Mouse (Mus musculus) spleen, adult 2 months (tissue): ENCODE results near the gene Yipf4. TPM values are rescaled to one million over a fixed set of nuclear protein-coding genes. Genes with fewer than 3 reads are reported as not detected.

Experiments used
- DNase-seq, 2 experiments: peaks; one replicate each; pipeline versions ENCODE4 v3.0.0 to v3.0.0-alpha.2; 2012 to 2021; ENCODE audit warnings: low spot score in 2 of 2, low read depth in 1 of 2
- H3K27ac ChIP-seq: fragments of 200-500 bp; 2 replicates; pipeline ENCODE4 v1.5.1; 2012; ENCODE audit warnings: low read length, inconsistent platforms; ENCODE audit not compliant: insufficient read depth
- H3K27me3 ChIP-seq: fragments of 200-500 bp; 2 replicates; pipeline ENCODE4 v1.6.1; 2012; ENCODE audit warnings: mild to moderate bottlenecking, moderate library complexity, low read length, inconsistent platforms; ENCODE audit not compliant: control insufficient read depth, insufficient read depth
- H3K36me3 ChIP-seq: fragments of 200-500 bp; 2 replicates; pipeline ENCODE4 v1.6.1; 2012; ENCODE audit warnings: mild to moderate bottlenecking, low read length, inconsistent platforms; ENCODE audit not compliant: control insufficient read depth, insufficient read depth
- H3K4me1 ChIP-seq: fragments of 200-500 bp; 2 replicates; pipeline ENCODE4 v1.6.1; 2011; ENCODE audit warnings: inconsistent platforms; ENCODE audit not compliant: control insufficient read depth, insufficient read depth, insufficient read length
- H3K4me3 ChIP-seq: fragments of 200-500 bp; 2 replicates; pipeline ENCODE4 v1.5.1; 2011; ENCODE audit warnings: mild to moderate bottlenecking, inconsistent platforms; ENCODE audit not compliant: insufficient read depth, insufficient read length; ENCODE audit errors: extremely low read depth
- CTCF ChIP-seq: fragments of 200-500 bp; IDR thresholded peaks from 2 replicates; pipeline ENCODE4 v1.5.1; 2011; ENCODE audit warnings: mild to moderate bottlenecking, inconsistent platforms; ENCODE audit not compliant: insufficient read depth, insufficient read length, insufficient replicate concordance; ENCODE audit errors: extremely low read depth
- POLR2A ChIP-seq: fragments of 200-500 bp; IDR thresholded peaks from 2 replicates; pipeline ENCODE4 v1.6.1; 2011; ENCODE audit warnings: low read depth, low read length, inconsistent platforms
- WGBS: fragments of 180-500 bp; shearing (Covaris S2); methylation state at CpG from one replicate; pipeline ENCODE4 v1.1.7; 2018; 5-methylcytosine and 5-hydroxymethylcytosine counted together
- polyA plus RNA-seq: library from polyadenylated mRNA; depleted of rRNA; stranded (reverse); fragments of >200 nt; gene quantifications from 2 replicates; pipeline ENCODE4 v1.2.3, GENCODE M21; 2012

Yipf4 gene
- polyA plus RNA-seq, 1 experiment = 35.8 TPM

GRCm38 (mm10) chr17:74522797-74523723 lies 33.8 kb downstream of the Yipf4 start:
- WGBS = 75% methylated on average over 8 of the region's 8 CpGs
- no peak for DNase-seq
- Histone ChIP-seq H3K36me3 (no peaks in the 10 kb centered on the region), H3K4me3 (no peak overlapping the region), H3K4me1 (no peaks in the 10 kb centered on the region), H3K27me3 (no peaks in the 10 kb centered on the region), H3K27ac (no peak overlapping the region)
- no peak for TF ChIP-seq POLR2A
- TF ChIP-seq CTCF = no peak

DNA sequence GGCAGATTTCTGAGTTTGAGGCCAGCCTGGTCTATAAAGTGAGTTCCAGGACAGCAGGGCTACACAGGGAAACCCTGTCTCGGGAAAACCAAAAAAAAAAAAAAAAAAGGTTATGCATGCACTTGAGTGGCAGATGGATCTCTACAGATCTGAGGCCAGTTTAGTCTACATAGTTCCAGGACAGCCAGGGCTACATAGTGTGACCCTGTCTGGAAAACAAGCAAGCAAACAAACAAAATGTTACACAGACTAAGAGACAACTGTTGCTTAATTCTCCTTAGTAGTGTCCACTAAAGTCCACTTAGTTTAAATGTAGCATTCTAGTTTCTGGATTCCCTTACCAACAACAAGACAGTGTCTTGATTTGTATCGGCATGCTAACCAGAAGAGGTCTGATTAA lies 36.8 kb downstream of the Yipf4 start:
- no peaks in the 10 kb centered on the region for H3K27me3 ChIP-seq
- 90% methylated on average over 2 of the region's 2 CpGs for WGBS
- H3K4me3 ChIP-seq = no peak overlapping the region
- no peaks in the 10 kb centered on the region for H3K36me3 ChIP-seq
- DNase-seq = no peak
- H3K4me1 ChIP-seq = peaks cover 5% of the 10 kb centered on the region
- no peak overlapping the region for H3K27ac ChIP-seq
- TF ChIP-seq CTCF (no peak), POLR2A (no peak)

DNA sequence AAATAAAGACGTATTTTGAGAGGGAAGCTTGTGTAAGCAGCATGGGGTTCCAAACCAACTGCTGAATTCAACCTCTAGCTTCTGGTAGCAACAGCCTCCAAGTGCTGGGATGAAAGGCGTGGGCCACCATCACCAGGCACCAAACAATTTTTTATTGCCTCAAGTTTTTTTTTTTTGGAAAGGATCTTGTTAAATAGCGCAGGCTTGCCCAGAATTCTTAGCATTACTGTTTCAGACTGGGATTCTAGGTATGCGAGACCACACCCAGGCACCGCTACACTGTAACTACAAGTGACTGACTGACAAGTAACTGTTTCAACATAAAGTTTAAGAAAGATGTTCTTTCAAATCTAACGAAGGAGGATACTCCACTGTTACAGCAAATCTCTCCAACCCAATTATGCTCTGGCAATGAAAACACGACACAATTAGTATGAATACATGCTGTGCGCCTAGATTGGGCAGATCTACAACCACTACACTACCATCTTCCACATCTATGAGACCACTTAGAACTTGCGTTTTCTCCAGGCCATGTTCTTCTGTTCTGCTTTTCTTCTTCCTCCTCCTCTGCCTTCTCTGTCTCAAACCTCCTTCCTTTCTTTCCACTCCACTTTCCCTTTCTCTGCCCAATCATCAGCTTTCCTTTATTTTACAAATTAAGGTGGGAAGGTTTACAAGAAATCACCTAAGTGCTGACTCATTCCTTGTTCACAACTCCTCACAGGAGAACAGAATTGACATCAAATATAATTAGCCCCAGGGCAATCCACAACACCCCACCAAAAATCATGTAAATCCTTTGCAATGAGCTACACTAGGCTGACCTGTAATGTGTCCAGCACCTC lies 37.7 kb downstream of the Yipf4 start:
- Histone ChIP-seq H3K36me3 (no peaks in the 10 kb centered on the region), H3K27me3 (no peaks in the 10 kb centered on the region), H3K27ac (peak overlapping the region; percentile 91; the same call in 1 of the 2 replicates), H3K4me3 (peak overlapping the region; percentile 75), H3K4me1 (peaks cover 5% of the 10 kb centered on the region)
- DNase-seq = no peak
- TF ChIP-seq CTCF = no peak
- no peak for TF ChIP-seq POLR2A
- WGBS = 78% methylated on average over 9 of the region's 9 CpGs

DNA sequence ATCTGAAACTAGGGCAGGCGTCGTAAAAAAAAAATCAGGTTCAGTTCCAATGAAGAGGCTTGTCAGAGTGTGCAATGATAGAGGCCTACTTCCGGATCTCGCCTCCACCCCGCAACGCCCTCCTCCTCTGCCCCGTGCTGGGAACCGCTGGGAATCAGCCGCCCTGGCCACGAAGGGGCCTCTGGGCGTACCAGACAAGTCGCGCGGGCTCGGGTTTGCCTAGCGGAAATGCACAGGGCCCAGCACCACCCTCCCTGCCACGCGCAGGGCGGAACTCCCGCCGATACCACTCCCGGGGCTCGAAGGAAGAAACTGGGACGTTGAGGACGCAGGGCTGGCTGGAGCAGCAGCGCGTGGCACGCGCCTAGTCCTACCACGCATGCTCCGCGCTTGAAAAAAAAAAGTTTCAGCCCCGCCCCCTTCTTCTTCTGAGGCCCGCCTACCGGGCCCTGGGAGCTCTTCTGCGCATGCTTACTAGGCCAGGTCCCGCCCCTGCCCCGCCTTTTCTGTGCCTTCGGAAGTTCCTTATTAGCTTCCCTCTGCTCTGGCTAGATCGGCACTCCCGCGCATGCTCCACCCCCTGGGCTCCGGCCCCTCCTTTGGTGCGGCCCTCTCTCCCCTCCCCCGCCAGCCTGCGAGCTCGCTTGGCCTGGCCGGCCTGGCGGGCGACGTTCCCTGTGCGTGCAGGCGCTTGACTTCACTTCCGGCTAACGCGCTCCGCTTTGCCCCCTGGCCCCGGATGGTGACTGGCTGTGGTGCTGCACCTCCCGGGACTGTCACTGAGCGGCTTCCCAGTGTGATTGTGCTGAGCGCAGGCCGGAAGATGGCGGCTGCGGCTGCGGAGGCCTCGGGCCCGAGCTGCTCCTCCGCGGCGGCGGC lies 38.7 kb downstream of the Yipf4 start, which contains the start of gene Birc6:
TSS of gene Birc6 (plus strand) at position 567 of the 879 bp plus-strand sequence.
- under 1% methylated on average over 71 of the region's 71 CpGs for WGBS
- Histone ChIP-seq H3K4me1 (peaks cover 5% of the 10 kb centered on the region), H3K27ac (peak within 1 kb of the TSS; percentile 91), H3K27me3 (no peaks in the 10 kb centered on the region), H3K4me3 (peak within 1 kb of the TSS; percentile 79), H3K36me3 (no peaks in the 10 kb centered on the region)
- TF ChIP-seq POLR2A (peak; percentile 90), CTCF (peak; percentile 2; the same call in 1 of the 2 replicates)
- peak; percentile 99 to 100 for DNase-seq

- Histone ChIP-seq H3K36me3 (no peaks in the 10 kb centered on the region), H3K27ac (peak overlapping the region; percentile 88), H3K27me3 (no peaks in the 10 kb centered on the region), H3K4me1 (peaks cover 5% of the 10 kb centered on the region), H3K4me3 (peak overlapping the region; percentile 79)
- WGBS = under 1% methylated on average over 71 of the region's 72 CpGs
- TF ChIP-seq POLR2A = no peak
- TF ChIP-seq CTCF = no peak
- DNase-seq = peak in 1 of 2 experiments; percentile 25
These were observed 39.6 kb downstream of the Yipf4 start for GRCm38 (mm10) chr17:74528648-74529532.

DNA sequence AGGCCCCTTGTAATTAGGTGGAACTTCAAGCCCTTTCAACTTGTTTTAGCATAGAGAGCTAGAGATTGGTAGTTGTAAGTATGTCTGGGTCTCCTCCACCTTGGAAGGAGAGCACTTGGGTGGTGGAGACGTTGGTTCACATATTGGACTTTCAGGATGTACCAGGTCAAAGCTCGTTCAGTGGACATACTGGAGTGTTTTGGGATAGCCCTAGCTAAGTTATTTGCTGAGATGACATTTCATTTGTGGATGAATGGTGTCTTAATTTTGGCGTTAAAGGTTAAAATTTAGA lies 40.2 kb downstream of the Yipf4 start:
- Histone ChIP-seq H3K36me3 (no peaks in the 10 kb centered on the region), H3K4me1 (peaks cover 5% of the 10 kb centered on the region), H3K4me3 (peak overlapping the region; percentile 79), H3K27me3 (no peaks in the 10 kb centered on the region), H3K27ac (no peak overlapping the region)
- WGBS = 14% methylated on average over 3 of the region's 3 CpGs
- no peak for DNase-seq
- no peak for TF ChIP-seq POLR2A
- no peak for TF ChIP-seq CTCF
